ENCODE assay signal across 7 mouse cellular contexts in genomic region chr4:129250759-129251481, GRCm38 (mm10). TPM values are rescaled to one million over a fixed set of nuclear protein-coding genes. Genes with fewer than 3 reads are reported as not detected.
A peak's percentile ranks its signal among the peaks of the same experiment; 100 is the strongest.
DNase-seq lines count a peak whose midpoint lies in the region; ATAC-seq and TF ChIP-seq lines count a peak whose summit lies in the region.

No protein-coding gene starts in this region.

- H3K27ac ChIP-seq in brown adipose tissue, adult 24 weeks (replicated peaks; ENCODE audit: low read depth, low read length): 0 out of 2 replicates have a peak overlapping the region, but pooled peaks have one; percentile 29
- no peak overlapping the region for H3K27ac ChIP-seq in hindbrain, embryonic 11.5 days (ENCODE audit: low read depth, low read length)
- no peak overlapping the region for H3K27ac ChIP-seq in limb, embryonic 14.5 days (replicated peaks; ENCODE audit: low read depth, low read length)
- H3K27ac ChIP-seq in midbrain, embryonic 15.5 days: no peak overlapping the region

- H3K4me3 ChIP-seq in brown adipose tissue, adult 24 weeks (ENCODE audit: insufficient read depth, low read depth, low read length): no peak overlapping the region
- no peak overlapping the region for H3K4me3 ChIP-seq in hindbrain, embryonic 11.5 days (ENCODE audit: low read depth, low read length)
- H3K4me3 ChIP-seq in limb, embryonic 14.5 days (replicated peaks; ENCODE audit: low read length): no peak overlapping the region
- no peak overlapping the region for H3K4me3 ChIP-seq in midbrain, embryonic 15.5 days

- no peaks in the 10 kb centered on the region for H3K36me3 ChIP-seq in hindbrain, embryonic 11.5 days (ENCODE audit: control insufficient read depth, insufficient read depth, low read length)
- H3K36me3 ChIP-seq in limb, embryonic 14.5 days (ENCODE audit: control insufficient read depth, insufficient read depth, low read length): no peaks in the 10 kb centered on the region
- no peaks in the 10 kb centered on the region for H3K36me3 ChIP-seq in midbrain, embryonic 15.5 days (replicated peaks)

- ATAC-seq in hindbrain, embryonic 11.5 days (ENCODE audit: low FRiP score): no peak
- no peak for ATAC-seq in limb, embryonic 14.5 days (ENCODE audit: low FRiP score, low read depth)
- 0 out of 2 replicates have a peak, but pooled peaks have one; percentile 30 for ATAC-seq in midbrain, embryonic 15.5 days (replicated peaks)

- H3K4me1 ChIP-seq in brown adipose tissue, adult 24 weeks (ENCODE audit: control insufficient read depth, insufficient read depth, insufficient read length, low read length): peaks cover 13% of the 10 kb centered on the region
- peaks cover 13% of the 10 kb centered on the region for H3K4me1 ChIP-seq in hindbrain, embryonic 11.5 days (replicated peaks; ENCODE audit: control insufficient read depth, insufficient read depth, low read length)
- H3K4me1 ChIP-seq in limb, embryonic 14.5 days (ENCODE audit: control insufficient read depth, insufficient read depth, low read length): peaks cover 15% of the 10 kb centered on the region
- peaks cover 32% of the 10 kb centered on the region for H3K4me1 ChIP-seq in midbrain, embryonic 15.5 days

- WGBS in hindbrain, embryonic 11.5 days: 14% methylated on average over 15 of the region's 15 CpGs
- 21% methylated on average over 15 of the region's 15 CpGs for WGBS in limb, embryonic 14.5 days
- 16% methylated on average over 15 of the region's 15 CpGs for WGBS in midbrain, embryonic 15.5 days

- DNase-seq in R1 (ENCODE audit: low read depth, low spot score): peak; percentile 46
- DNase-seq in hindbrain, embryonic 11.5 days (ENCODE audit: low spot score): no peak
- DNase-seq in limb, embryonic 14.5 days (ENCODE audit: low spot score): no peak
- no peak for DNase-seq in layer of hippocampus, postnatal 36 days
- DNase-seq in thymus, postnatal 0 days (ENCODE audit: low spot score): no peak

- H3K9me3 ChIP-seq in hindbrain, embryonic 11.5 days (ENCODE audit: control insufficient read depth, low read length): no peaks in the 10 kb centered on the region
- H3K9me3 ChIP-seq in limb, embryonic 14.5 days (ENCODE audit: control insufficient read depth, low read length): no peaks in the 10 kb centered on the region
- H3K9me3 ChIP-seq in midbrain, embryonic 15.5 days: no peaks in the 10 kb centered on the region

- H3K9ac ChIP-seq in hindbrain, embryonic 11.5 days (ENCODE audit: low read depth, low read length): no peak overlapping the region
- H3K9ac ChIP-seq in limb, embryonic 14.5 days (ENCODE audit: low read depth, low read length, severe bottlenecking): peak overlapping the region; percentile 25; the same call in 1 of the 2 replicates
- H3K9ac ChIP-seq in midbrain, embryonic 15.5 days: no peak overlapping the region

- no peak for TF ChIP-seq POLR2A in limb, embryonic 14.5 days (IDR thresholded peaks at IDR 0.05; ENCODE audit: borderline replicate concordance, extremely low read depth, insufficient read depth, insufficient read length)

- H3K4me2 ChIP-seq in hindbrain, embryonic 11.5 days (replicated peaks; ENCODE audit: low read depth, low read length): peak overlapping the region; percentile 17
- H3K4me2 ChIP-seq in limb, embryonic 14.5 days (replicated peaks; ENCODE audit: low read depth, low read length, severe bottlenecking): peak overlapping the region; percentile 22; the same call in 1 of the 2 replicates
- peak overlapping the region; percentile 26 for H3K4me2 ChIP-seq in midbrain, embryonic 15.5 days

- peaks cover 40% of the 10 kb centered on the region for H3K27me3 ChIP-seq in hindbrain, embryonic 11.5 days (ENCODE audit: control insufficient read depth, insufficient read depth, low read length)
- H3K27me3 ChIP-seq in limb, embryonic 14.5 days (ENCODE audit: control insufficient read depth, insufficient read depth, low read length): peaks cover 13% of the 10 kb centered on the region; the same call in 1 of the 2 replicates
- peaks cover 41% of the 10 kb centered on the region for H3K27me3 ChIP-seq in midbrain, embryonic 15.5 days (replicated peaks)

RNA-seq across cellular contexts. Expression of gene C77080, which starts 10.3 kb away (rescaled TPM):
- polyA plus RNA-seq in brown adipose tissue, adult 24 weeks (2012; ENCODE audit: insufficient read depth, insufficient read length, missing spikeins): 1.9 and 2.6 TPM in 2 replicates
- 3.2 and 3.6 TPM in 2 replicates for polyA plus RNA-seq in hindbrain, embryonic 11.5 days (2014; fragmentation: Nextera tagmentation; extraction: Ambion mirVana)
- 17.1 and 22.5 TPM in 2 replicates for polyA plus RNA-seq in limb, embryonic 14.5 days (2012; rRNA removed)
- polyA plus RNA-seq in limb, embryonic 14.5 days (2014; fragmentation: Nextera tagmentation; extraction: Ambion mirVana): 7.6 and 9.2 TPM in 2 replicates
- polyA plus RNA-seq in midbrain, embryonic 15.5 days (2015; fragmentation: Nextera tagmentation; extraction: Ambion mirVana): 9.4 and 9.7 TPM in 2 replicates
- total RNA-seq in layer of hippocampus, postnatal 36 days (2021): 1 to 10 TPM; 5.8 TPM
- 3.3 and 3.6 TPM in 2 replicates for polyA plus RNA-seq in thymus, postnatal 0 days (2015; fragmentation: Nextera tagmentation; extraction: Ambion mirVana)

RNA-seq across cellular contexts. Expression of gene Sync, which starts 36.5 kb away (rescaled TPM):
- 0.75 and 1.3 TPM in 2 replicates for polyA plus RNA-seq in brown adipose tissue, adult 24 weeks (2012; ENCODE audit: insufficient read depth, insufficient read length, missing spikeins)
- polyA plus RNA-seq in hindbrain, embryonic 11.5 days (2014; fragmentation: Nextera tagmentation; extraction: Ambion mirVana): 0.56 and 0.99 TPM in 2 replicates
- 3.9 and 5.3 TPM in 2 replicates for polyA plus RNA-seq in limb, embryonic 14.5 days (2012; rRNA removed)
- polyA plus RNA-seq in limb, embryonic 14.5 days (2014; fragmentation: Nextera tagmentation; extraction: Ambion mirVana): 4.6 and 6.1 TPM in 2 replicates
- polyA plus RNA-seq in midbrain, embryonic 15.5 days (2015; fragmentation: Nextera tagmentation; extraction: Ambion mirVana): 0.50 and 0.86 TPM in 2 replicates
- 1 to 10 TPM in 1 of 2 experiments, under 1 TPM in 1; 0.56 to 1.1 TPM for total RNA-seq in layer of hippocampus, postnatal 36 days (2021)
- polyA plus RNA-seq in thymus, postnatal 0 days (2015; fragmentation: Nextera tagmentation; extraction: Ambion mirVana): 0.31 and 0.35 TPM in 2 replicates
